Mouse (Mus musculus): ENCODE results near the gene Krt82. TPM values are rescaled to one million over a fixed set of nuclear protein-coding genes. Genes with fewer than 3 reads are reported as not detected.
"Not testable (repeated sequence)": the region's sequence is repeated elsewhere in the genome, so short reads cannot be mapped to it uniquely, and the experiment has no call there.

Gene Krt82
- total RNA-seq, 2 experiments from 2014 or later, result not detected

GRCm38 (mm10) chr15:101519792-101520191, 30.7 kb downstream of the Krt82 start:
- ATAC-seq (ENCODE audit: poor library complexity, severe bottlenecking), result no peak

- not testable (repeated sequence) for ATAC-seq (ENCODE audit: poor library complexity, severe bottlenecking)
Observed at GRCm38 (mm10) chr15:101517161-101517560, 33.3 kb downstream of the Krt82 start, which contains the start of gene Gm49425. TSS of gene Gm49425 (minus strand) at chr15:101517261.

GRCm38 (mm10) chr15:101508247-101508646, 42.2 kb downstream of the Krt82 start:
- no peak for ATAC-seq (ENCODE audit: poor library complexity, severe bottlenecking)

GRCm38 (mm10) chr15:101506896-101507758, 43.3 kb downstream of the Krt82 start:
- ATAC-seq (ENCODE audit: poor library complexity, severe bottlenecking), result no peak

DNA sequence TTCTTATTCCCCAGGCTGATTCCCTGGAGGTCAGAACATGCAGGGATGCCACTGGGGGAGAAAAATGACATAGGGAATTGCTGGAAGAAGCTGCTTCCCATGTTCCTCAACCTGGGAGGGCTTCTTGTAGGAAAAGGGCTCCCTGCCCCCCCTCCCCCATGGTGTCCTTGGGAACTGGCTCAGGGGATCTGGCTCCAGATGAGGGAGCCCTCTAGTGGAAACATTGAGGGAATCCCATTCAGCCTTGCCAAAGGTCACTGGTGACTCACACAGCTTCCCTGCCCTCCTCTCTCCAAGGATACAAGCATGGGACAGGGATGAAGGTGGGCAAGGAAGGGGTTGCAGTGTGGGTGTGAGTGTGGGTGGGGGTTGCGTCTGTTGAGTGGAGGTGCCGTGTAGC, 53.3 kb downstream of the Krt82 start:
- ATAC-seq (ENCODE audit: poor library complexity, severe bottlenecking), result peak; percentile 58

GRCm38 (mm10) chr15:101495266-101495665, 55.2 kb downstream of the Krt82 start:
- no peak for ATAC-seq (ENCODE audit: poor library complexity, severe bottlenecking)

DNA sequence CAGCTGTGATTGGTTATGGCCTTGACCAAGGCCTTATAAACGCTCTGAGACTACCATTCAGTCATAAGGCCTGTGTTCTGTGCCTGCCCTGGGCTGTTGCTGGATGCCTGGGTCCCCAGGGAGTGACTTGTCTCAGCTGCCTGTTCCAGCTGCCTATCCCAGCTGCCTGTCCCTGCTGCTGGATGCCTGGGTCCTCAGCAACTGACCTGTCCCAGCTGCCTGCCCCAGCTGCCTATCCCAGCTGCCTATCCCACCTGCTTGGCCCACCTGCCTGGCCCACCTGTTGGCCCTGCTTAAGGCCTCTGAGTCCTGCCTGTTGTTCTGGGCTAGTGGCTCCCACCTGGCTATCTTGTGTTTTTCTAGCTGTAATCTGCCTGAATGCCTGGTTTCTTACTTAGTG, 56.3 kb downstream of the Krt82 start:
- ATAC-seq (ENCODE audit: poor library complexity, severe bottlenecking), result no peak

GRCm38 (mm10) chr15:101493713-101494112, 56.8 kb downstream of the Krt82 start:
- ATAC-seq (ENCODE audit: poor library complexity, severe bottlenecking), result no peak

- ATAC-seq (ENCODE audit: poor library complexity, severe bottlenecking), result no peak
Observed at GRCm38 (mm10) chr15:101492718-101493117, 57.7 kb downstream of the Krt82 start.

- ATAC-seq (ENCODE audit: poor library complexity, severe bottlenecking), result no peak
Observed at GRCm38 (mm10) chr15:101491431-101491830, 59.0 kb downstream of the Krt82 start, which contains the start of gene Krt83. TSS of gene Krt83 (minus strand) at chr15:101491512.

Other genes starting within 250 kb of the Krt82 start
- 44.3 and 45.8 TPM in 2 replicates for gene Krt80, start 180.5 kb downstream of the Krt82 start, total RNA-seq (2015)
- 31.7 and 37.8 TPM in 2 replicates for gene Krt80, start 180.5 kb downstream of the Krt82 start, total RNA-seq (2017)
- gene Krt7, start 139.6 kb downstream of the Krt82 start, total RNA-seq (2015), result 0.85 and 1.1 TPM in 2 replicates
- 1.5 and 2.8 TPM in 2 replicates for gene Krt7, start 139.6 kb downstream of the Krt82 start, total RNA-seq (2017)
- not detected in 2 replicates for gene Krt87, start 111.9 kb downstream of the Krt82 start, total RNA-seq (2015)
- not detected in 2 replicates for gene Krt87, start 111.9 kb downstream of the Krt82 start, total RNA-seq (2017)
- not detected in 2 replicates for gene Krt88, start 102.9 kb downstream of the Krt82 start, total RNA-seq (2015)
- not detected in 2 replicates for gene Krt88, start 102.9 kb downstream of the Krt82 start, total RNA-seq (2017)
- 0.18 TPM in 1 of 2 replicates, not detected in the other for gene Krt81, start 86.9 kb downstream of the Krt82 start, total RNA-seq (2015)
- not detected in 2 replicates for gene Krt81, start 86.9 kb downstream of the Krt82 start, total RNA-seq (2017)
- gene Krt86, start 77.2 kb downstream of the Krt82 start, total RNA-seq (2015), result 0.33 and 1.4 TPM in 2 replicates
- 0.59 and 0.81 TPM in 2 replicates for gene Krt86, start 77.2 kb downstream of the Krt82 start, total RNA-seq (2017)
- 1.5 and 2.5 TPM in 2 replicates for gene Krt83, start 59.2 kb downstream of the Krt82 start, total RNA-seq (2015)
- 0.73 and 1.1 TPM in 2 replicates for gene Krt83, start 59.2 kb downstream of the Krt82 start, total RNA-seq (2017)
- gene Gm49425, start 33.4 kb downstream of the Krt82 start, total RNA-seq (2015), result not detected in 2 replicates
- gene Gm49425, start 33.4 kb downstream of the Krt82 start, total RNA-seq (2017), result not detected in 2 replicates
- not detected in 2 replicates for gene Krt84, start 17.8 kb downstream of the Krt82 start, total RNA-seq (2015)
- gene Krt84, start 17.8 kb downstream of the Krt82 start, total RNA-seq (2017), result not detected in 2 replicates
- gene Krt90, start 12.3 kb upstream of the Krt82 start, total RNA-seq (2015), result not detected in 2 replicates
- not detected in 2 replicates for gene Krt90, start 12.3 kb upstream of the Krt82 start, total RNA-seq (2017)
- not detected in 2 replicates for gene Krt75, start 23.2 kb upstream of the Krt82 start, total RNA-seq (2015)
- not detected in 2 replicates for gene Krt75, start 23.2 kb upstream of the Krt82 start, total RNA-seq (2017)
- not detected in 2 replicates for gene Gm5414, start 77.5 kb upstream of the Krt82 start, total RNA-seq (2015)
- not detected in 2 replicates for gene Gm5414, start 77.5 kb upstream of the Krt82 start, total RNA-seq (2017)
- not detected in 2 replicates for gene Gm5478, start 96.7 kb upstream of the Krt82 start, total RNA-seq (2015)
- gene Gm5478, start 96.7 kb upstream of the Krt82 start, total RNA-seq (2017), result not detected in 2 replicates
- not detected in 2 replicates for gene Krt6b, start 129.6 kb upstream of the Krt82 start, total RNA-seq (2015)
- not detected in 2 replicates for gene Krt6b, start 129.6 kb upstream of the Krt82 start, total RNA-seq (2017)
- not detected in 2 replicates for gene Krt6a, start 143.6 kb upstream of the Krt82 start, total RNA-seq (2015)
- gene Krt6a, start 143.6 kb upstream of the Krt82 start, total RNA-seq (2017), result not detected in 2 replicates
- not detected in 2 replicates for gene Krt5, start 162.2 kb upstream of the Krt82 start, total RNA-seq (2015)
- gene Krt5, start 162.2 kb upstream of the Krt82 start, total RNA-seq (2017), result not detected in 2 replicates
- not detected in 2 replicates for gene Krt71, start 192.4 kb upstream of the Krt82 start, total RNA-seq (2015)
- not detected in 2 replicates for gene Krt71, start 192.4 kb upstream of the Krt82 start, total RNA-seq (2017)
- gene Krt72, start 235.8 kb upstream of the Krt82 start, total RNA-seq (2015), result not detected in 2 replicates
- gene Krt72, start 235.8 kb upstream of the Krt82 start, total RNA-seq (2017), result not detected in 2 replicates